Mouse (Mus musculus): Measurements from ENCODE around the gene Jak2.

Gene Jak2

DNA sequence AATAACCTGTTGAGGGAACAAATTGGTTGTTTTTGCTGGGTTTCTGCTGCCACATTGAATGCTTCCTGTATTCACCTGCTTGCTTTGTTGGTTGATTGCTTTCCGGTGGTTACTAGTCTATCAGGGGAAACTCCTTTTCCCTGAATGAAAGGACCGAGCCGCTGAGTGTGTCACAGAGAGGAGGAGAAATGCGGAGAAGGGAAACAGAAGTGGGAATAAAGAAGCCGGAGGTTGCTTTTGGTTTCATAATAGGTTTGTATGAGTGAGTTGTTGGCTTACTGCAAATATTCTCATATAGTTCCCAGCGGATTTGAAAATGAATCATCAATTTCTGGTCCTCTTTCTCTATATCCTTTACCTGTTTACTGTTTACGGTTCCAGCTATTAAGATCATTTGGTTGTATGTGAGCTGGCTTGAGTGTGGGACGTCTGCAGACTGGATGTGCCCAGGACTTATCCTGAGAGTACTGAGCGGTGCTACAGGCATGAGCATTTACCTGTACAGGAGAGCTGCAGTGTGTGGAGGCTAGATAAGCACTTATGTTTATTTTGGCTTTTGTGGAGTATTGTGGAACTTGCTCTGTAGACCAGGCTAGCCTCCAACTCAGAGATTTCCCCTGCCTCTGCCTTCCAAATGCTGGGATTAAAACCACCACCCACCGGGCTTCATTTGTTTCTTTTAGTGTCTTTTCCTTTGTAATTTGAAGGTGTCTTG lies 1.4 kb downstream of the Jak2 start:
- DNase-seq (ENCODE audit: low spot score), result no peak

DNA sequence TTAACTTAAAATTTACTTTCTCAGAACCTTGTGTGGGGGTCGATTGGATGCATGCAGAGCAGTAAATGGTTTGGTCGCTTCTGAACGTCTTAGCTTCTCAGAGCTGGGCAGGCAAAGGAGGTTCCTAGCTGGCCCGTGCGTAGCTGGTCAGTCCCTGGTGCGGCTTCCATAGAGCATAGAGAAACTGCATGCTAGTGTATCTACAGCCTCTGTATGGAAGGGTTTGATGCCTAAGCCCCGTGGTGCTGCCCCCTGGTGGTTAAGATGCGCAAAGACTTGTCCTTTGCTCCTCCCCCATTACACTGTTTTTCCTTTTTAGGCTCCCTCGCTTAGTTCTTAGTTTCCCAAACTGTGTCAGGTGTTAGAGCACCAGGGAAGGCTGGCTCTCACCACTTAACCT lies 2.1 kb downstream of the Jak2 start:
- peak; percentile 85 for DNase-seq (ENCODE audit: low spot score)

DNA sequence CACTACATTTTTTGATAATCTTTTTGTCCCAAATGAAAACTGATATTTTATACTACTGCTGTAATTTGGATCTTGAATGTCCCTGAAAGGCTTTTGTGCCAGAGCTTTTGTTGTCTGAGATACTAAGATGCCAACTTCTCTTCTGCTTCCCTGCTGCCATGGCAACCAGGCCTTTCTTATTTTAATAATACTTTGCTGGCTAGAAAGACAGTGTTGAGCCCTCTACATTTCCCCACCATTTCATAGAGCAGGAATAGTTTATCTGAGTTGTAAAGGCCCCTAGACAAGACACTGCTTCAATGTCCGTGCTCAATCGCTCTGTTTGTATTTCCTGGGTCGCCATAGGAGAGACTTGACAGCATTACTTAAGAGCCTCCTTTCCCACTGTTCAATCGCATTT lies 3.0 kb downstream of the Jak2 start:
- DNase-seq (ENCODE audit: low spot score), result peak; percentile 24

DNA sequence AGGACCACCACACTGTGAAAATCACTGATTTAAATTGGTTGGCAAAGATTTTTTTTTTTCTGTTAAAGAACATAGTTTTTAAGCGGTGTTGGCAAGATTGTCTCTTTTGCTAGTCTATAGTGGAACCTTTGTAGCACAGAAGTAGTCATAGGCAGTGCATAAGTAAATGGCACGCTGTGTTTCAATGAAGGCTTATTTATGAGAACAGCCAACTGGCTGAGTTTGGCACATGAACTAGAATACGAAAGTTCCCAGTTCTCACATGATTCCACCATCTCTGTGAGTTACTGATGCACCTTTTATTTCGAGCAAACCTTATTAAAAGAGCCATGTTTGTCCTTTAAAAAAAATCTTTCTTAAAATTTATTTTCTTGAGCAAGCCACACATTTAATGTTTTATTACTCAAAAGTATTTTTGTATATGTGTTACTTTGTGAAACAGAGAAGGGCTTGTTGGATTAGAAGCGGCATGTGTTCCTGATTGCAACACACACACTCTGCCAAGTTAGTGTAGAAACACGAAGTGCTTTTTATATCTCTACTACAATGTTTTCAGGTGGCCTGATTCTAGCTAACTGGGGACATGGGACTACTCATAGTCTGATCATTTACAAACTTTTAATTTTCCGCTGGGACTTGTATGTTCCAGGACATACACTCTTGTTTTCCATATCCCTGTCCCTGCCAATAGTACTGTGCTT lies 3.8 kb downstream of the Jak2 start:
- DNase-seq (ENCODE audit: low spot score), result peak; percentile 20

- no peak for DNase-seq (ENCODE audit: low spot score)
Observed at GRCm38 (mm10) chr19:29261638-29262037, 10.0 kb downstream of the Jak2 start.

DNA sequence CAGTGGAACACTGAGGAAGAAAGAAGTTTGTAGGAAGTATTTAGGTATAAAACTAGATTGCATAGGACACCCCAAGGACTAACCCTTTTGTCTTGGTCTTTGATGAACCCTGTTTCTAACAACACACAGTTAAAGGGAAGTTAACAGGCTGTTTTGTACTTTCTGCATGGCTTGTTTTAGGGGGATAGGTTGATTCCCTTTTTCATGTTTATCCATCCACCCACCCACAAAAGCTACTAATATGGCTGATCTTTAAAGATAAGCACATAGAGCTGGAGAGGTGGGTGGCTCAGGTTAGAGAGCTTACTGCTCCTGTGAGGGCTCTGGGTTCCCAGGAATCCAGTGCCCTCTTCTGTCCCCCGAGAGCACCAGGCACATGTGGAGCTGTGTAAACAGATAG lies 11.9 kb downstream of the Jak2 start:
- no peak for DNase-seq (ENCODE audit: low spot score)

GRCm38 (mm10) chr19:29265538-29265937 lies 13.9 kb downstream of the Jak2 start:
- peak; percentile 70 for DNase-seq (ENCODE audit: low spot score)

GRCm38 (mm10) chr19:29267075-29267868 lies 15.6 kb downstream of the Jak2 start:
- DNase-seq (ENCODE audit: low spot score), result no peak

- DNase-seq (ENCODE audit: low spot score), result no peak
Observed at GRCm38 (mm10) chr19:29268788-29269321, 17.2 kb downstream of the Jak2 start.

GRCm38 (mm10) chr19:29270226-29270625 lies 18.6 kb downstream of the Jak2 start:
- DNase-seq (ENCODE audit: low spot score), result no peak

DNA sequence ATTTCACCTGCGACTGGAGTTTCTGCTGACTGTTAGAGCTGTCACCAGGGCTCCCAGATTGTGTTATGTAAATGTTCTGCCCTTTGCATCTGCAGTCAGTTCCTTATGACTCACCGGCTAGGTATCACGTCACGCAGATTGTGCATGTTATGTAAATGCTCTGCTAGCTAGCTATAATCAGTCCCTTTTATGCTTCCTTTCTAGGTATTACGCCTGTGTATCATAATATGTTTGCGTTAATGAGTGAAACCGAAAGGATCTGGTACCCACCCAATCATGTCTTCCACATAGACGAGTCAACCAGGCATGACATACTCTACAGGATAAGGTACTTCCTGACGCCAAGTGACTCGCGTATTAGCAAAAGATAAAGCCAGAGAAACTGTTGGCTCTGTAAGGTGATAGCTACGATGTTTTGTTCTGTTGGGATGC lies 19.5 kb downstream of the Jak2 start:
- peak; percentile 46 for DNase-seq (ENCODE audit: low spot score)

DNA sequence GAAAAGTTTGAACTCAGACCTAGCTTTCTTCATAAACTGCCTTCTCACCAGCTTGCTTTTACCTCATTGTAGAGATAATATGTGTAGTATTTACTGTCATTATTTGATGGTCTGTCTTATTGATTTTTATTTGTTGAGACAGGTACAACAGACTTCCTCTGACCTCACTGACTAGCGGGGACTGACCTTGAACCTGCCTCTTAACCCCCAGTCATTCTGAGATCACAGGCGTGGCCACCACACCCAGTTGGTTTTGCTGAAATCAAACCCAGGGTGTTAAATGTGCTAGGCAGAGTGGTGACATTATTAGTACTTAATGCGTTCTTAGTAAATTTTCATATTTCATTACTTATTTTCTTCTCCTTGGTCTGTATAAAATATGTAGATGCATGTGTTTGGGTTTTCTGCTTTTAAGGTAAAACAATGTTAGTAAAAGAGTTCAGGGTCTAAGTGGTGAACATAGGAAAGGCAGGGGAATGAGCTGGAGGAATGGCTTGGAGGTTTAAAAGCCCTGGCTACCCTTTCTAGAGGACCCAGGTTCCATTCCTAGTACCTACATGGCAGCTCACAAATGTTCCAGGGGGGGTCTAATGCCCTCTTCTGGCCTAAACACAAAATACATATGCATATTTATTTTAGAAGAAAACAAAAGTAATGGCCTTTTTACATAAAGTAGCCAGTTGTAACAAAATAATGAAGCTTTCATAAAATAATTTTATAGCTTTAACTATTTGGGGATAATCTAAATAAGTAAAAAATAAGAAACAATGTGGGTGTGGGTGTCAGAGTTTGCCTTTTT lies 20.6 kb downstream of the Jak2 start:
- DNase-seq (ENCODE audit: low spot score), result no peak

- DNase-seq (ENCODE audit: low spot score), result no peak
Observed at GRCm38 (mm10) chr19:29276414-29276813, 24.8 kb downstream of the Jak2 start.

- no peak for DNase-seq (ENCODE audit: low spot score)
Observed at GRCm38 (mm10) chr19:29278944-29279587, 27.4 kb downstream of the Jak2 start.

DNA sequence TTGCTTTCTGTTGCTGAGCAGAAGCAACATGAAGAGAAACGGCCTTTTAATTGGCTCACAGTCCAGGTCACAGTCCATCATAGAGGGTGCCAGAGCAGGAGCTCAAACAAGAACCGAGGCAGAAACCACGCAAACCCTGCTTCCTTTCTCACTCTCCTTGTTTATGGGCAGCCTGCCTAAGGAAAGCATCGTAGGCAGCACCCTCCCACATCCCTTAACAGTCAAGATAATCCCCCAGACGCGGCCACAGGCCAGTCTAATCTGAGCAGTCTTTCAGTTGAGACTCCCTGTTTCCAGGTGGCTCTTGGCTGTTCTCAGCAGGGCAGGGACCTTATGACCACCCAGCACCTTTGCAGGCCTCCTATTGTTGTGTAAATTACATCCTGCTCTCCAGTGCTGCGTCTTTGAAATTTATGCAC lies 33.8 kb downstream of the Jak2 start:
- DNase-seq (ENCODE audit: low spot score), result no peak

DNA sequence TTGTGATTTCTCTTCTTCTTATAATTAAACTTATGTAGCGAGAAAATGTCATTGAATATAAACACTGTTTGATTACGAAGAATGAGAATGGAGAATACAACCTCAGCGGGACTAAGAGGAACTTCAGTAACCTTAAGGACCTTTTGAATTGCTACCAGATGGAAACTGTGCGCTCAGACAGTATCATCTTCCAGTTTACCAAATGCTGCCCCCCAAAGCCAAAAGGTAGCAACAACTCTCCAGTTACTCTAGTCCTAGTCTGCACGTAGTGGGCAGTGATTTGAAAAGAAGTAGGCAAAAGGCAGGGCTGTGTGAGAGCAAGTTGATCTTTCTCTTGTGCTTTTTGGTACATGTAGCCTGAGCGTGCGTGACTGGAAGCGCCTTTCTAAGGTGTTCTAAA lies 36.2 kb downstream of the Jak2 start:
- DNase-seq (ENCODE audit: low spot score), result no peak

- DNase-seq (ENCODE audit: low spot score), result no peak
Observed at GRCm38 (mm10) chr19:29291532-29291931, 39.9 kb downstream of the Jak2 start.

- no peak for DNase-seq (ENCODE audit: low spot score)
Observed at GRCm38 (mm10) chr19:29292546-29292945, 40.9 kb downstream of the Jak2 start.

DNA sequence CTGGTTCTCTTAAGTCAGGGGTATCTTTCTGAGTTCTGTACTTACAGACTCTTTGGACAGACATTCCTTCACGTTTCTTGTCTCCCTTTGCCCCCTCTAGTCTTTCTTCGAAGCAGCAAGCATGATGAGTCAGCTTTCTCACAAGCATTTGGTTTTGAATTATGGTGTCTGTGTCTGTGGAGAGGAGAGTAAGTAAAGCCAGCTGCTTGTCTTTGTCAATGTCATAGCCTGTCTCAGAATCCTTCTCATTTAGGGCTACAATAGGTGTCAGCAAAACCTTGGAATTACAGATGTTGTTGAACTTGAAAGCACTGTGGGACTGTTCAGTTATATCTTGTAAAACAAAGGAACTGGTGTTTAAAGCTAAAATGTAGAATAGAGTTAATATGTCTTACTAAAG lies 43.1 kb downstream of the Jak2 start:
- DNase-seq (ENCODE audit: low spot score), result no peak

GRCm38 (mm10) chr19:29296166-29296565 lies 44.5 kb downstream of the Jak2 start:
- DNase-seq (ENCODE audit: low spot score), result no peak

- DNase-seq (ENCODE audit: low spot score), result no peak
Observed at GRCm38 (mm10) chr19:29297366-29297765, 45.7 kb downstream of the Jak2 start.
